In the genomic region with DNA sequence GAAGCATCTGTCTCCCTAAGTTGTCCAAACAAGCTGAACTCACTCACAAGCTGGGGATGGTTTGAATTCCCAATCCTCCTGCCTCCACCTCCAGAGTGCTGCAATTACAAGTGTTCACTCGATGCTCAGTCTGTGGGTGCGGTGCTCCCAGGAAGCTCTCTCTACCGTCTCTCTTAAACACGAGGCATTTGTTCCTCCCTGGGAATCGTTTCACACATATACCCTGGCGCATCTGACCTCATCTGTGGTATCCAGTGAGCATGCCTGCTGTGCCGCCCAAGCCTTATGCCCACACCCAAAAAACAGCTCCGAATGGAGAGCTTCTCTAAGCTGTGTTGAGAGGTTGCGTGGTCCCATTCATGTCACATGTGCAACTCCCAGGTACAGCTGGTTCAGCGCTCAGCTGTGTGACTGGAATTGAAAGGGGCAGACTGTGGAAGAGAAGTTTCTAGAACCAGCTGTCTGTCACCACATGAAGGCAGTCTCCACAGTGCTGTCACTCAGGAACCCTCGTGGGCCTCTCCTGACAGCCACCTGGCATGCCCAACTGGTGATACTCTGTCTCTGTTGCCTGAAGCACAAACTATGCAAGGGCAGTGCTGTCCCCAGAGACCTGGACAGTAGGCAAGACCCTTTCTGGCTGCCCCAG, we compare ENCODE assay signal across 17 mouse cellular contexts. TPM values are rescaled to one million over a fixed set of nuclear protein-coding genes. Genes with fewer than 3 reads are reported as not detected.
DNase-seq lines count a peak whose midpoint lies in the region; ATAC-seq and TF ChIP-seq lines count a peak whose summit lies in the region.
"Had no signal": no experiment of that assay in that cellular context is flagged by ENCODE, and none has a peak within 500 bp of the region (broad histone marks: within the 10 kb centered on the region; RNA-seq: fewer than 3 reads in every experiment).

No protein-coding gene starts in this region.

- peaks cover 28% of the 10 kb centered on the region for H3K4me1 ChIP-seq in intestine, embryonic 14.5 days (replicated peaks; ENCODE audit: control insufficient read depth, insufficient read depth, low read length)
- H3K4me1 ChIP-seq in intestine, postnatal 0 days (replicated peaks; ENCODE audit: control insufficient read depth, insufficient read depth, low read length): no peaks in the 10 kb centered on the region
- H3K4me1 ChIP-seq in embryonic facial prominence, embryonic 12.5 days: peaks cover 25% of the 10 kb centered on the region
- H3K4me1 ChIP-seq in hindbrain, embryonic 15.5 days (replicated peaks): peaks cover 21% of the 10 kb centered on the region

- H3K27ac ChIP-seq in intestine, embryonic 14.5 days (ENCODE audit: low read depth): 0 out of 2 replicates have a peak overlapping the region, but pooled peaks have one; percentile 27
- no peak overlapping the region for H3K27ac ChIP-seq in intestine, postnatal 0 days (ENCODE audit: low read depth, low read length)
- H3K27ac ChIP-seq in embryonic facial prominence, embryonic 12.5 days: peak overlapping the region; percentile 54; the same call in 1 of the 2 replicates
- no peak overlapping the region for H3K27ac ChIP-seq in hindbrain, embryonic 15.5 days (replicated peaks)
- H3K27ac ChIP-seq: heart, embryonic 13.5 days; stomach, postnatal 0 days had no signal

- no peak overlapping the region for H3K9ac ChIP-seq in intestine, embryonic 14.5 days (ENCODE audit: low read length)
- H3K9ac ChIP-seq in intestine, postnatal 0 days (ENCODE audit: low read depth, low read length): no peak overlapping the region
- H3K9ac ChIP-seq in embryonic facial prominence, embryonic 12.5 days: no peak overlapping the region
- no peak overlapping the region for H3K9ac ChIP-seq in hindbrain, embryonic 15.5 days
- H3K9ac ChIP-seq: heart, embryonic 13.5 days had no signal

- 84% methylated on average over 11 of the region's 11 CpGs for WGBS in intestine, embryonic 14.5 days
- WGBS in intestine, postnatal 0 days: 84% methylated on average over 11 of the region's 11 CpGs
- 79% methylated on average over 11 of the region's 11 CpGs for WGBS in embryonic facial prominence, embryonic 12.5 days
- 75% methylated on average over 11 of the region's 11 CpGs for WGBS in hindbrain, embryonic 15.5 days

- H3K4me3 ChIP-seq in intestine, embryonic 14.5 days (ENCODE audit: low read depth, low read length): no peak overlapping the region
- H3K4me3 ChIP-seq in intestine, postnatal 0 days (ENCODE audit: low read depth, low read length): no peak overlapping the region
- H3K4me3 ChIP-seq in embryonic facial prominence, embryonic 12.5 days: no peak overlapping the region
- no peak overlapping the region for H3K4me3 ChIP-seq in hindbrain, embryonic 15.5 days
- H3K4me3 ChIP-seq: heart, embryonic 13.5 days; megakaryocyte, embryonic 14.5 days had no signal

- DNase-seq in intestine, embryonic 14.5 days (ENCODE audit: low spot score): no peak
- peak; percentile 71 to 81 for DNase-seq in thymus, postnatal 10 days (ENCODE audit: low spot score in 2 of 2)
- DNase-seq in cerebellum, adult 11 months: no peak
- no peak for DNase-seq in heart, adult 18-20 months
- no peak for DNase-seq in layer of hippocampus, adult 11-12 months (ENCODE audit: low spot score)
- DNase-seq: B cell, adult 2 months; cerebellum, adult 8-10 months; layer of hippocampus, adult 9-11 months; lung, adult 2 months had no signal

- no peak overlapping the region for H3K4me2 ChIP-seq in intestine, embryonic 14.5 days (ENCODE audit: low read length)
- H3K4me2 ChIP-seq in intestine, postnatal 0 days (replicated peaks; ENCODE audit: low read depth): no peak overlapping the region
- H3K4me2 ChIP-seq in embryonic facial prominence, embryonic 12.5 days (replicated peaks): no peak overlapping the region
- H3K4me2 ChIP-seq in hindbrain, embryonic 15.5 days: no peak overlapping the region
- H3K4me2 ChIP-seq: heart, embryonic 13.5 days had no signal

- no peaks in the 10 kb centered on the region for H3K27me3 ChIP-seq in intestine, embryonic 14.5 days (replicated peaks; ENCODE audit: control insufficient read depth, insufficient read depth, low read length)
- no peaks in the 10 kb centered on the region for H3K27me3 ChIP-seq in intestine, postnatal 0 days (replicated peaks; ENCODE audit: control insufficient read depth, insufficient read depth, low read length)
- no peaks in the 10 kb centered on the region for H3K27me3 ChIP-seq in embryonic facial prominence, embryonic 12.5 days
- H3K27me3 ChIP-seq in hindbrain, embryonic 15.5 days: no peaks in the 10 kb centered on the region
- H3K27me3 ChIP-seq: heart, embryonic 13.5 days had no signal

- H3K36me3 ChIP-seq in intestine, embryonic 14.5 days (ENCODE audit: control insufficient read depth, insufficient read depth, low read length): peaks cover 14% of the 10 kb centered on the region; the same call in 1 of the 2 replicates
- peaks cover 11% of the 10 kb centered on the region; the same call in 1 of the 2 replicates for H3K36me3 ChIP-seq in intestine, postnatal 0 days (ENCODE audit: control insufficient read depth, insufficient read depth)
- H3K36me3 ChIP-seq in embryonic facial prominence, embryonic 12.5 days: peaks cover 5% of the 10 kb centered on the region; the same call in 1 of the 2 replicates
- no peaks in the 10 kb centered on the region for H3K36me3 ChIP-seq in hindbrain, embryonic 15.5 days

- no peaks in the 10 kb centered on the region for H3K9me3 ChIP-seq in intestine, embryonic 14.5 days (ENCODE audit: control insufficient read depth, low read length)
- H3K9me3 ChIP-seq in intestine, postnatal 0 days (ENCODE audit: control insufficient read depth): no peaks in the 10 kb centered on the region
- H3K9me3 ChIP-seq in embryonic facial prominence, embryonic 12.5 days: no peaks in the 10 kb centered on the region
- no peaks in the 10 kb centered on the region for H3K9me3 ChIP-seq in hindbrain, embryonic 15.5 days
- H3K9me3 ChIP-seq: G1E; heart, embryonic 13.5 days; megakaryocyte, embryonic 14.5 days had no signal

- no peak for ATAC-seq in intestine, embryonic 14.5 days (replicated peaks; ENCODE audit: low FRiP score, low TSS enrichment, low read depth)
- no peak for ATAC-seq in intestine, postnatal 0 days
- ATAC-seq in embryonic facial prominence, embryonic 12.5 days (ENCODE audit: insufficient number of reproducible peaks, insufficient read depth, low FRiP score, low TSS enrichment): no peak
- ATAC-seq in hindbrain, embryonic 15.5 days (ENCODE audit: low FRiP score, low read depth): 0 out of 2 replicates have a peak, but pooled peaks have one; percentile 13
- ATAC-seq: inflammation-experienced regulatory T-cells, adult 6 months had no signal

- no peak for TF ChIP-seq CTCF in intestine, postnatal 0 days (IDR thresholded peaks at IDR 0.05; ENCODE audit: low read depth)

RNA-seq across cellular contexts. Expression of a gene that starts 29.4 kb away (rescaled TPM):
- polyA plus RNA-seq in intestine, embryonic 14.5 days (2014; fragmentation: Nextera tagmentation; extraction: Ambion mirVana): 31.3 and 33.5 TPM in 2 replicates
- polyA plus RNA-seq in intestine, postnatal 0 days (2015; fragmentation: Nextera tagmentation; extraction: Ambion mirVana): 16.1 and 16.5 TPM in 2 replicates
- 29.4 and 31.4 TPM in 2 replicates for polyA plus RNA-seq in embryonic facial prominence, embryonic 12.5 days (2016; fragmentation: Nextera tagmentation; extraction: Ambion mirVana)
- 23.8 and 25.1 TPM in 2 replicates for polyA plus RNA-seq in hindbrain, embryonic 15.5 days (2015; fragmentation: Nextera tagmentation; extraction: Ambion mirVana)
- 10 to 100 TPM; 29.8 to 31.8 TPM for total RNA-seq in heart, adult 18-20 months (2021)

RNA-seq across cellular contexts. Expression of a gene that starts 37.8 kb away (rescaled TPM):
- 9.1 and 9.4 TPM in 2 replicates for polyA plus RNA-seq in intestine, embryonic 14.5 days (2014; fragmentation: Nextera tagmentation; extraction: Ambion mirVana)
- polyA plus RNA-seq in intestine, postnatal 0 days (2015; fragmentation: Nextera tagmentation; extraction: Ambion mirVana): 1.7 and 2.5 TPM in 2 replicates
- polyA plus RNA-seq in embryonic facial prominence, embryonic 12.5 days (2016; fragmentation: Nextera tagmentation; extraction: Ambion mirVana): 11.8 and 13.2 TPM in 2 replicates
- polyA plus RNA-seq in hindbrain, embryonic 15.5 days (2015; fragmentation: Nextera tagmentation; extraction: Ambion mirVana): 17.8 and 23.8 TPM in 2 replicates
- total RNA-seq in heart, adult 18-20 months (2021): under 1 TPM; 0.20 to 0.31 TPM
- polyA plus RNA-seq: G1E; inflammation-experienced regulatory T-cells, adult 6 months had no signal

Comparison
In these comparisons a context has a peak if more than half of its experiments do, and no peak if none do; other contexts are left out.
1. H3K27ac ChIP-seq: peak in intestine, embryonic 14.5 days (single experiment) and embryonic facial prominence, embryonic 12.5 days (single experiment); none in intestine, postnatal 0 days (single experiment) and hindbrain, embryonic 15.5 days (single experiment).
2. DNase-seq: peak in thymus, postnatal 10 days (2 of 2); none in intestine, embryonic 14.5 days (single experiment), cerebellum, adult 11 months (single experiment), heart, adult 18-20 months (0 of 2) and layer of hippocampus, adult 11-12 months (single experiment).